Comparison of ENCODE assay signal across 8 mouse cellular contexts in genomic region chr5:104459706-104460455, GRCm38 (mm10). TPM values are rescaled to one million over a fixed set of nuclear protein-coding genes. Genes with fewer than 3 reads are reported as not detected.
A peak's percentile ranks its signal among the peaks of the same experiment; 100 is the strongest.
DNase-seq lines count a peak whose midpoint lies in the region; ATAC-seq and TF ChIP-seq lines count a peak whose summit lies in the region.

No protein-coding gene starts in this region.

- no peaks in the 10 kb centered on the region for H3K36me3 ChIP-seq in hindbrain, postnatal 0 days (ENCODE audit: insufficient read depth, low read length)

- H3K27ac ChIP-seq in cortical plate, adult 2 months (ENCODE audit: insufficient read depth, low read length), result peak overlapping the region; percentile 74
- peak overlapping the region; percentile 98 for H3K27ac ChIP-seq in hindbrain, postnatal 0 days

- peak overlapping the region; percentile 67 for H3K4me3 ChIP-seq in cortical plate, adult 2 months (ENCODE audit: insufficient read depth, low read length)
- peak overlapping the region; percentile 81 for H3K4me3 ChIP-seq in hindbrain, postnatal 0 days (ENCODE audit: low read length)

- H3K27me3 ChIP-seq in hindbrain, postnatal 0 days (ENCODE audit: insufficient read depth, low read length), result no peaks in the 10 kb centered on the region

- peak; percentile 63 for DNase-seq in adrenal gland, postnatal 10 days
- peak; percentile 52 for DNase-seq in gastrocnemius, postnatal 14 days
- DNase-seq in hindbrain, postnatal 0 days (ENCODE audit: low spot score), result peak; percentile 83
- peak; percentile 68 to 78 for DNase-seq in left cerebral cortex, postnatal 14 days (ENCODE audit: low spot score in 2 of 2)
- peak; percentile 75 for DNase-seq in right cerebral cortex, postnatal 14 days
- DNase-seq in thymus, postnatal 0 days (ENCODE audit: low spot score), result no peak

- peak; percentile 78 for ATAC-seq in hindbrain, postnatal 0 days
- peak; percentile 26 for ATAC-seq in megakaryocyte, adult 5-6 weeks (ENCODE audit: poor library complexity, severe bottlenecking)

- intact Hi-C loops in gastrocnemius, postnatal 14 days (cut with DNase I; ENCODE audit: low total_unique reads), result loop anchor here (10.0 kb wide), 1 partner anchor 245 kb away; no protein-coding TSS in a partner anchor
- intact Hi-C loops in left cerebral cortex, postnatal 14 days (cut with DNase I), result no loop called here

- H3K4me1 ChIP-seq in cortical plate, adult 2 months (ENCODE audit: control insufficient read depth, insufficient read depth, low read length), result peaks cover 3% of the 10 kb centered on the region; the same call in 1 of the 2 replicates
- peaks cover 8% of the 10 kb centered on the region for H3K4me1 ChIP-seq in hindbrain, postnatal 0 days (ENCODE audit: insufficient read depth, low read length)

- WGBS in hindbrain, postnatal 0 days, result under 1% methylated on average over 57 of the region's 82 CpGs

- no peak for TF ChIP-seq CTCF in cortical plate, adult 2 months (IDR thresholded peaks at IDR 0.05; ENCODE audit: extremely low read depth, insufficient read depth, low read length)
- TF ChIP-seq CTCF in hindbrain, postnatal 0 days (IDR thresholded peaks at IDR 0.05; ENCODE audit: low read depth), result no peak

- peak overlapping the region; percentile 99 for H3K9ac ChIP-seq in hindbrain, postnatal 0 days (replicated peaks; ENCODE audit: low read length)

- peak; percentile 67; the same call in 1 of the 2 replicates for TF ChIP-seq POLR2A in cortical plate, adult 2 months (IDR thresholded peaks at IDR 0.05; ENCODE audit: extremely low read depth, insufficient read depth, low read length)

- H3K4me2 ChIP-seq in hindbrain, postnatal 0 days (ENCODE audit: low read depth, low read length), result peak overlapping the region; percentile 84

- no peaks in the 10 kb centered on the region for H3K9me3 ChIP-seq in hindbrain, postnatal 0 days (ENCODE audit: low read length)

RNA-seq across cellular contexts. Expression of gene Pkd2, which starts 0.6 kb away (rescaled TPM):
- total RNA-seq in adrenal gland, postnatal 10 days (2021), result 10 to 100 TPM; 31.4 to 37.3 TPM
- 28.4 and 30.2 TPM in 2 replicates for polyA plus RNA-seq in cortical plate, adult 2 months (2012; rRNA removed)
- 10 to 100 TPM; 19.6 to 21.1 TPM for total RNA-seq in gastrocnemius, postnatal 14 days (2021)
- 20.8 and 23.7 TPM in 2 replicates for total RNA-seq in hindbrain, postnatal 0 days (2014; rRNA removed)
- polyA plus RNA-seq in hindbrain, postnatal 0 days (2015; fragmentation: Nextera tagmentation; extraction: Ambion mirVana), result 5.3 and 6.0 TPM in 2 replicates
- total RNA-seq in left cerebral cortex, postnatal 14 days (2021), result 10 to 100 TPM; 25.2 to 26.7 TPM
- total RNA-seq in megakaryocyte, adult 5-6 weeks (2015), result 1.8 and 3.0 TPM in 2 replicates
- 3.3 and 3.4 TPM in 2 replicates for total RNA-seq in megakaryocyte, adult 5-6 weeks (2017)
- 1.6 and 2.0 TPM in 2 replicates for polyA plus RNA-seq in thymus, postnatal 0 days (2015; fragmentation: Nextera tagmentation; extraction: Ambion mirVana)

RNA-seq across cellular contexts. Expression of gene Spp1, which starts 25.0 kb away (rescaled TPM):
- 100 to 1,000 TPM in 1 of 2 experiments, 1 to 10 TPM in 1; 7.9 to 122 TPM for total RNA-seq in adrenal gland, postnatal 10 days (2021)
- 17.0 and 18.6 TPM in 2 replicates for polyA plus RNA-seq in cortical plate, adult 2 months (2012; rRNA removed)
- 1 to 10 TPM in 1 of 2 experiments, under 1 TPM in 1; 0.58 to 4.2 TPM for total RNA-seq in gastrocnemius, postnatal 14 days (2021)
- total RNA-seq in hindbrain, postnatal 0 days (2014; rRNA removed), result 13.2 and 18.7 TPM in 2 replicates
- polyA plus RNA-seq in hindbrain, postnatal 0 days (2015; fragmentation: Nextera tagmentation; extraction: Ambion mirVana), result 30.0 and 35.6 TPM in 2 replicates
- 1 to 10 TPM; 7.5 TPM for total RNA-seq in left cerebral cortex, postnatal 14 days (2021)
- 16.5 and 20.4 TPM in 2 replicates for total RNA-seq in megakaryocyte, adult 5-6 weeks (2015)
- 9.6 and 11.2 TPM in 2 replicates for total RNA-seq in megakaryocyte, adult 5-6 weeks (2017)
- polyA plus RNA-seq in thymus, postnatal 0 days (2015; fragmentation: Nextera tagmentation; extraction: Ambion mirVana), result 6.0 and 7.0 TPM in 2 replicates

RNA-seq across cellular contexts. Expression of gene BC005561, which starts 48.3 kb away (rescaled TPM):
- 10 to 100 TPM in 1 of 2 experiments, 1 to 10 TPM in 1; 8.5 to 11.4 TPM for total RNA-seq in adrenal gland, postnatal 10 days (2021)
- polyA plus RNA-seq in cortical plate, adult 2 months (2012; rRNA removed), result 3.5 TPM in 2 replicates
- total RNA-seq in gastrocnemius, postnatal 14 days (2021), result 1 to 10 TPM; 3.5 to 4.2 TPM
- 2.9 and 4.3 TPM in 2 replicates for total RNA-seq in hindbrain, postnatal 0 days (2014; rRNA removed)
- polyA plus RNA-seq in hindbrain, postnatal 0 days (2015; fragmentation: Nextera tagmentation; extraction: Ambion mirVana), result 8.9 and 9.4 TPM in 2 replicates
- total RNA-seq in left cerebral cortex, postnatal 14 days (2021), result 10 to 100 TPM; 13.0 to 14.4 TPM
- 3.3 and 5.6 TPM in 2 replicates for total RNA-seq in megakaryocyte, adult 5-6 weeks (2015)
- total RNA-seq in megakaryocyte, adult 5-6 weeks (2017), result 3.5 and 4.5 TPM in 2 replicates
- 7.0 and 9.5 TPM in 2 replicates for polyA plus RNA-seq in thymus, postnatal 0 days (2015; fragmentation: Nextera tagmentation; extraction: Ambion mirVana)
